Mouse (Mus musculus): Measurements from ENCODE around the gene Vsnl1. TPM values are rescaled to one million over a fixed set of nuclear protein-coding genes. Genes with fewer than 3 reads are reported as not detected.

Gene Vsnl1
- polyA plus RNA-seq, 1 experiment from 2014 or later, result not detected

- TF ChIP-seq CTCF (IDR thresholded peaks at IDR 0.05), result no peak
- in situ Hi-C loops (cut with MboI; ENCODE audit: low pct_unique_long_range_greater_than_20kb), result no loop called here
- ChIA-PET CTCF (no interaction called here), POLR2A (no interaction called here)
- DNase-seq (ENCODE audit: low read depth, low spot score) (no peak), ATAC-seq (no peak)
- H3K27me3 ChIP-seq, result no peaks in the 10 kb centered on the region
These were observed 156.5 kb downstream of the Vsnl1 start for GRCm38 (mm10) chr12:11279886-11280285.

GRCm38 (mm10) chr12:11277207-11277606 lies 159.2 kb downstream of the Vsnl1 start:
- ChIA-PET CTCF (interaction anchor here (3.1 kb wide), 1 partner anchor 10 kb away, joined by 11 read pairs; no protein-coding TSS in a partner anchor), POLR2A (interaction anchor here (0.9 kb wide), 1 partner anchor 10 kb away, joined by 4 read pairs; no protein-coding TSS in a partner anchor)
- ATAC-seq, result no peak
- H3K27me3 ChIP-seq, result no peaks in the 10 kb centered on the region
- TF ChIP-seq CTCF (IDR thresholded peaks at IDR 0.05), result no peak
- in situ Hi-C loops (cut with MboI; ENCODE audit: low pct_unique_long_range_greater_than_20kb), result no loop called here
- no peak for DNase-seq (ENCODE audit: low read depth, low spot score)

- no peak for TF ChIP-seq CTCF (IDR thresholded peaks at IDR 0.05)
- H3K27me3 ChIP-seq, result no peaks in the 10 kb centered on the region
- ATAC-seq (no peak), DNase-seq (ENCODE audit: low read depth, low spot score) (no peak)
- POLR2A ChIA-PET, result no interaction called here
- CTCF ChIA-PET, result interaction anchor here (3.1 kb wide), 1 partner anchor 10 kb away, joined by 11 read pairs; no protein-coding TSS in a partner anchor
- in situ Hi-C loops (cut with MboI; ENCODE audit: low pct_unique_long_range_greater_than_20kb), result no loop called here
These were observed 159.8 kb downstream of the Vsnl1 start for GRCm38 (mm10) chr12:11276632-11277031.

Other genes with a start within 250 kb of the Vsnl1 start
- not detected for gene Msgn1, start 227.6 kb downstream of the Vsnl1 start, polyA plus RNA-seq (2021)
- gene Gen1, start 170.8 kb downstream of the Vsnl1 start, polyA plus RNA-seq (2021), result 4.4 TPM
- gene Smc6, start 170.7 kb downstream of the Vsnl1 start, polyA plus RNA-seq (2021), result 59.8 TPM
- not detected for gene Rad51ap2, start 19.5 kb upstream of the Vsnl1 start, polyA plus RNA-seq (2021)